Mouse (Mus musculus) adrenal gland, postnatal 10 days (tissue): ENCODE measurements at regions not wholly inside any gene's neighbourhood (a gene's known extent, or its start where the extent isn't known, plus 50 kb on each side); places are given as distances from the start of the nearest gene placed in this dataset.

Experiments
- DNase-seq: peaks from one replicate; pipeline ENCODE4 v3.0.0; 2021; ENCODE audit warnings: mixed read lengths

- peak; percentile 6 for DNase-seq
Measured at GRCm38 (mm10) chr5:106318246-106318645, 139.7 kb downstream of the Barhl2 start.

- no peak for DNase-seq
Measured at GRCm38 (mm10) chr5:106313874-106314273, 144.1 kb downstream of the Barhl2 start.

DNA sequence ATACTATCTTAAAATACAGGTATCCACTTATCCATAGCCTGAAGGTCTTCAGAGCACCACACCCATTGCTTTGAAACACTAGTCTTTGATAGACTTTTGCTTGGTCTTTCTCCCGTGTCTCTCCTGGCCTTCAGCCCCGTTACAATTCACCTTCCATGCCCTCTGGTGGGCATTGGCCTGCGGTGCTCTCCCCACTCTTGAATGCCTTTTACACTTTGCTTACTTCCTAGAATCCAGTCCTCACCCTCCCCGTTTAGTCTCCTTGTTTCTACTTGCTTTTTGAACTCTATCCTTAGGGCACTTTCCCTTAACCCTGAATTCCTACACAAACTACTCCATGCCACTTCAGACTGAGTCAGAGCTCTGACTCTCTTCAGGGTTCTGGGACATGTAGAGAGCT is 156.6 kb downstream of the Barhl2 start:
- DNase-seq = no peak

DNA sequence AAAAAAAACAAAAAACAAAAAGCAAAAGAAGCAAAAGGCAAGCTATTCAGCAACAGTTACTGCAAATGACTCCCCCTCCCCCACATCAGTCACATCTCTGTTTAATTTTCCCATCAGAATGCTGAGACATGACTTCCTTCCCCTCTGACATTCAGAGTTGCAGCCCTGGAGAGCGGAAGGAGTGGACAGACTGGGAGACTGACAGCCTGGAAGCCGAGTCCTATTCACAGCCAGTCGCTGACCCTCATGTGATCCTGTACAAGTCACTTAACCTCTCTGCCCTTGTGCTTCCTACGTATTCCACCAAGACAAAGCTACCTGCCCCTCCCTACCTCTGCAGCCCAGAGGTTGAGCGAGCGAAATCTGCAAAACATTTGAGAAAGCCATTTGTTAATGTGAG is 161.2 kb downstream of the Barhl2 start:
- no peak for DNase-seq

DNA sequence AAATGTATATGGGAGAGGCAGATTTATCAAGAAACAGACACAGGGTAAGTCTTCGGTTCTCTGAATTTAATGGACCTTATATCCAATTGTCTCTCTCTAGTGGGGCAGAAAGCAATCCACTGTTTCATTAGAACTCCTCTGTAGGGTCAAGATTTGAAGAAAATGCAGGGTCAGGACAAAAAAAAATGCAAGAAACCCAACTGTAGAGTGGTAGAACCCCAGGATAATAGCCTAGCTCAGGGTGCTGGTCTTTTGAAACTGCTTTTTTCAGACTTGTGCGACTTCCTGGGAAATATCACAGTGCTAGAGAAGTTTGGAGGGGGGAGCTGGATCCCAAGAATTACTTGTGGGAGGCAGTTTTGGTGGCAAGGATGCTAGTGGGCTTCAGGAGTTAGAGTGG is 162.0 kb downstream of the Barhl2 start:
- no peak for DNase-seq

GRCm38 (mm10) chr5:106295538-106295937 is 162.4 kb downstream of the Barhl2 start:
- DNase-seq = no peak

GRCm38 (mm10) chr5:106292387-106293229 is 165.4 kb downstream of the Barhl2 start:
- DNase-seq = no peak

DNA sequence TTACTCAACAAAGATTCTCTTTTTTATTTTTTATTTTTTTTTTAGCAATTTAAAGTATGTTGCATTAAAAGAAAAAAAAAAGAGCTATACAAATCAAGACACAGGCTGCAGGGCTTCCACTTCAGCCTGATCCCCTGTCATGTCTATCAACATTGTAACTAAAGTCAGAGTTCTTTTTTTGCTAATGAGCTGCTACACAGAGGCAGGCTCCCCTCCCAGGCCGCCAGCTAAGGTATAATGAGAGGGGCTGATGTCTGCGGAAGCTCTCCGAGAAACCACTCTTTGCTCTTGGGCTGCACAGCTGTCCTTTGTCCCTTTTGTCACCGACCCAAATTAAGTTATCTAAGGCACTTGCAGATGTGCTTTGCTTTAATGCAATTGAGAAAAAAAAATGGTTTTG is 172.8 kb downstream of the Barhl2 start:
- DNase-seq = no peak

GRCm38 (mm10) chr5:106284731-106285130 is 173.2 kb downstream of the Barhl2 start:
- no peak for DNase-seq

DNA sequence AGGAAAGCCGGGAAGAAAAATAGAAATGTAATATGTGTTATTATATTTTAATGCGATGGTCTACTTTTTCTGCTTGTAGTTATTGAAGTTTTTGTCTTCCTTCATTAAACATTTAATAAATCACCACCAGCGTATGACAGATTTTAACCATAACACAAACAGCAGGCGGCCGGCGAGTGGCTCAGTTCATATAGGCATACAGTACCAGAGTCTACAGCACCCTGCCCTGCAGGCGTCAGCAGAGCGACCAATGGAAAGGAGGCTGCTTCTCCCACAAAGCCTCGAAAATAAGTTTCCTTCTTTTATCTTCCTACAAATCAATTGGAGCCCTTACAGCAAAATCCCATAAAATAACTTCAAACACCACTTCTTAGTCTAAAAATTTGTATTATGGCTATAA is 175.3 kb downstream of the Barhl2 start:
- DNase-seq = no peak

DNA sequence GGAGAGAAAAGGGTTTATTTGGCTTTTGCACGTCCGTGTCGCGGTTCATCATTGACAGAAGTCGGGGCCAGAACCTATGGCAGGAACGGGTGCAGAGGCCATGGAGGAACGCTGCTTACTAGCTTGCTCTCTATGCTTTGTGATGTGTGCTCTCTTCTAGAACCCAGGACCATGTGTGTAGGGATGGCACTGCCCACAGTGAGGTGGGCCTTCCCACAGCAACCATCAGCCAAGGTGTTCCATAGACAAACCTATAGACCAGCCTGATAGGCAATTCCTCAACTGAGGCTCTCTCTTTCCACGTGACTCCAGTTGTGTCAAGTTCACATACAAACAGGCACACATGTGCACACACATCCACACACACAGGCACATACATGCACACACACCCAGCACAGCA is 180.2 kb downstream of the Barhl2 start:
- no peak for DNase-seq

DNA sequence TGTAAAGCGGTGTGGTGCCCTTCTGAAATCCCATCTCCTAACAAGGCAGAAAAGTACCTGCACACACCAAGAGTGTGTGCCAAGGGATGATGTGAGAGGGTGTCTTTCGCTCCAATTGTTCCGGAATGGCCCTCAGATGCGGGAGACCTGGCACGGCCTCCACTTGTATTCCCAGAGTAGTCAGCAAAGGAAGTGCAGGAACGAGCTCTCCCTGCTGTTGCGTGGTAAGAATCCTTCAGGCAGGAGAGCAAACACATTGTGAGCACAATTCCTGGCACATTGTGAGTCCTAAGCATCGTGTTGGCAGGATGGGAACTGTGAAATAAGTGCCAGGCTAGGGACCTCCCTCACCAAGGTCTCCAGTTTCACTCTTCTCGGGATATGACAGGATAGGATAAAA is 180.7 kb downstream of the Barhl2 start:
- no peak for DNase-seq

- DNase-seq = peak; percentile 6
Measured at GRCm38 (mm10) chr5:106276186-106276585, 181.8 kb downstream of the Barhl2 start.

DNA sequence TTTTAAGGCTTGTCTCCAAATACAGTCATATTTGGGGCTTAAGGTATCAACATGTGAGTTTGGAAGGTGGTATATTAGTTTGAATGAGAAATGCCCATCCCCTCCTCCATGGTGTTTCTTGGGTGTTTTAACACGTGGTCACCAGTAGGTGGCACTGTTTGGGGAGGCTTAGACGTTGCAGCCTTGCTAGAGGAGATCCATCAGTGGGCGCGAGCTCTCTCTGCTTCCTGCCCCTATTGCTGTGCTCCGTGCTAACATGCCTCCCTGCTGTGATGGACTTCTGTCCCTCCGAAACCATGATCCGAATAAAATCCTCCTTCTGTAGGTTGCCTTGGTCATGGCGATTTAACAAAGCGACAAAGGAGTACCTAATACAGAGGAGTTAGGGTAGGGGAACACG is 183.3 kb downstream of the Barhl2 start:
- DNase-seq = peak; percentile 14

DNA sequence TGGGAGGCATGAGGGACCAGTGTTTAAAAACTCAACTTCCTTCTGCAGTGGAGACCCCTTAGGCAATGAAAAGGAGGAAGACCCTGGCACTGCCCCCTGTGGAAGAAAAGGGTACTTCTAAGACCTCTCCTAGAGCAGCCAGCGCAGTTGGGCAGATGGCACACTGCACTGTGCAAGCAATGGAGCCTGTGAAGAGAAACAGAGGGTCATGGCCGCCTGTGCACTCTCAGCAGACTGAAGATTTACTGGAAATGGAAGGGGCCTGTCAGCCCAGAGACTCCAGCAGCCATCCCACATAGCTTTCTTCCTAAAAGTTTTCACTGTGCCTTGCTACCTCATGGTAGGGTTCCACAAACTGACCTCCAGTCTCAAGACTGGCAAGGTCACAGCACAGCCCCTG is 193.4 kb downstream of the Barhl2 start:
- no peak for DNase-seq

GRCm38 (mm10) chr5:106257179-106257578 is 200.8 kb downstream of the Barhl2 start:
- DNase-seq = no peak

DNA sequence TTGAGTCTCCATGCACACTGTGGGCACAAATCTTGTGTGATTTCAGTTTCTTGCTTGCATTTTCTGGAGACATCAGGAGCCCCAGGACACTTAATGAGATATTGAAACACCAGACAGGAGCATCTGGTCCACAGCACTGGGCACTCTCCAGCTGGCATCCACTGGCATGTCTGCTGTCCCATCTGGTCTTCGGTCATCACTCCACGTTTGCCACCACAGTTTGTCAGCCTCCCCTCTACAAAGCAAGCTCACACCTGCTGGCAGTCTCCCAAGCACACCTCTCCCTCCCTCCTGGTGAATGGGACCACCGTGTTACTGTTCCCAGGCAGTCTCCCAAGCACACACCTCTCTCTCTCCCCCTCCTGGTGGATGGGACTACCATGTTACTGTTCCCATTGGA is 228.8 kb downstream of the Barhl2 start:
- DNase-seq = no peak

GRCm38 (mm10) chr5:106224141-106224540 is 233.8 kb downstream of the Barhl2 start:
- DNase-seq = no peak

GRCm38 (mm10) chr5:106209543-106209942 is 248.4 kb downstream of the Barhl2 start:
- no peak for DNase-seq

GRCm38 (mm10) chr5:106207706-106208105 is 250.3 kb downstream of the Barhl2 start:
- DNase-seq = no peak

DNA sequence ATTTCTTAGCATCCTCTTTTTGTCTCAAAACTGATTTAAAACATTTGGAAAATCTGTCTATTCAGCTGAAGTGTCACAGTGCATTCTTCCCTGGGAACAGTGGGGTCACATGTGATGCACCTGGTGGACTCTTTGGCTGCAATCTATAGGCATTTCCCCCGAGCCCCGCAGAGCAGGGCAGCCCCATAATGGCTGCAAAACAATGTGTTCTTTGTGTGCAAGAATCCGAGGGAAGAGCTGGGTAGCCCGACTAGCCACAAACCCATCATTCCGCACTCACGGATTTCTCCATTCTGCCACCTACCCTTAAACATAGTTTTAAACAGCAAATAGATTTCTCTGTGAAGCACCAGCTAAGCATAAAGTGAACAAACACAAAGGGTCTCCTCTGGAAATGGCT is 252.2 kb downstream of the Barhl2 start:
- DNase-seq = no peak

GRCm38 (mm10) chr5:106200631-106201030 is 257.3 kb downstream of the Barhl2 start:
- no peak for DNase-seq

DNA sequence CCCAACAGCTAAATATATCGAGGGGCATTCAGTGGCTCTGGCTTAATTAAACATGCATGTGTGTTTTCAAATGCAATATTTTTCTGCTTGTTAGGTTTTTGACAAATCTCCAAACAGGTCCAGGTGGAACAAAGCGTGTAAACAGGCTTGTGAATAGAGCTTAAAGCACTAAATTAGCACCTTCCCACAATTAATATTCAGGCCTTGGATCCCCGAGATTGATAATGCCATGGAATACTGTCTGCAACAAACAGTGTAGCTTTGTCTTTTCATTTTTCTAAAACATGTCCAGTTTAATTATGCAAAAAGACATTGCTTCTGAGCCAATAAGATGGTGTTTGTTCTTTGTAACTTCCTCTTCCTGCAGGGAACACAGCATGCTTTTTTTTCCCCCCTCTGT is 258.9 kb downstream of the Barhl2 start:
- DNase-seq = no peak

- no peak for DNase-seq
Measured at GRCm38 (mm10) chr5:106191141-106191540, 266.8 kb downstream of the Barhl2 start.

DNA sequence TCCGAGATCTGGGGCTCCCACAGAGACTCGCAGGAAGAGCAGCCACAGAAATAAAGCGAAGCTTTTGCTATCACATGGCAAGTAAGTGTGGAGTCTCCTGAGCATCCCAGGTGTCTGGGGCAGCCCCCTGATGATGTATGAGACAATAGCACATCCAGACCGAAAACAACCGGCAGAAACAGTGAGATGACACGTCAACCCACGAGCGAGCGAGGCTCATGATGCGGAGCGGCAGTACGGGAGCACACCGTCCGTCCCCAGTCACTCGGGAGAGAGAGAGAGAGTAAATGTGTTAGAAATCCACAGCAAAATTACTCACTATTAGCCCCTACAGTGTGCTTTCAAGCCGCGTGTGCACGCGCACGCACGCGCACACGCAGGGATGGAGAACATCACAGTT is 276.2 kb downstream of the Barhl2 start:
- no peak for DNase-seq
